Mouse (Mus musculus): ENCODE measurements around the gene Plekha7.

GRCm38 (mm10) chr7:116242810-116243209 lies 65.4 kb downstream of the Plekha7 start:
- TF ChIP-seq GATA1 (IDR thresholded peaks at IDR 0.05; ENCODE audit: borderline replicate concordance, low read length) = no peak
- TF ChIP-seq FLI1 (IDR thresholded peaks at IDR 0.05; ENCODE audit: low read length) = no peak
